Mouse (Mus musculus): ENCODE data around the gene Ddx54.

Ddx54 gene

GRCm38 (mm10) chr5:120582002-120582401, 30.5 kb upstream of the Ddx54 start:
- DNase-seq (ENCODE audit: low read depth) = no peak

- DNase-seq (ENCODE audit: low read depth) = no peak
Observed at GRCm38 (mm10) chr5:120583511-120583910, 29.0 kb upstream of the Ddx54 start.

GRCm38 (mm10) chr5:120584968-120585367, 27.6 kb upstream of the Ddx54 start:
- no peak for DNase-seq (ENCODE audit: low read depth)

- peak; percentile 49 for DNase-seq (ENCODE audit: low read depth)
Observed at GRCm38 (mm10) chr5:120586741-120587615, 25.6 kb upstream of the Ddx54 start.

- DNase-seq (ENCODE audit: low read depth) = no peak
Observed at GRCm38 (mm10) chr5:120587616-120587926, 25.0 kb upstream of the Ddx54 start.

- DNase-seq (ENCODE audit: low read depth) = no peak
Observed at GRCm38 (mm10) chr5:120587940-120588568, 24.5 kb upstream of the Ddx54 start.

GRCm38 (mm10) chr5:120588569-120589094, 23.9 kb upstream of the Ddx54 start, which contains the start of the genes Tpcn1 and Iqcd:
Gene Tpcn1, minus strand, starts transcription at chr5:120588673.
Gene Iqcd, plus strand, starts transcription at chr5:120589016.
- peak; percentile 99 for DNase-seq (ENCODE audit: low read depth)

- peak; percentile 63 for DNase-seq (ENCODE audit: low read depth)
Observed at GRCm38 (mm10) chr5:120590356-120591010, 22.1 kb upstream of the Ddx54 start.

- DNase-seq (ENCODE audit: low read depth) = peak; percentile 42
Observed at GRCm38 (mm10) chr5:120592141-120592540, 20.4 kb upstream of the Ddx54 start.

GRCm38 (mm10) chr5:120594485-120594884, 18.1 kb upstream of the Ddx54 start:
- no peak for DNase-seq (ENCODE audit: low read depth)

GRCm38 (mm10) chr5:120599625-120600024, 12.9 kb upstream of the Ddx54 start:
- DNase-seq (ENCODE audit: low read depth) = no peak

GRCm38 (mm10) chr5:120600946-120601668, 11.4 kb upstream of the Ddx54 start:
- peak; percentile 40 for DNase-seq (ENCODE audit: low read depth)

- no peak for DNase-seq (ENCODE audit: low read depth)
Observed at GRCm38 (mm10) chr5:120602210-120602609, 10.3 kb upstream of the Ddx54 start.

- no peak for DNase-seq (ENCODE audit: low read depth)
Observed at GRCm38 (mm10) chr5:120603515-120603914, 9.0 kb upstream of the Ddx54 start.

- DNase-seq (ENCODE audit: low read depth) = peak; percentile 95
Observed at GRCm38 (mm10) chr5:120604839-120605238, 7.7 kb upstream of the Ddx54 start.

GRCm38 (mm10) chr5:120605241-120605661, 7.3 kb upstream of the Ddx54 start:
- DNase-seq (ENCODE audit: low read depth) = no peak

- DNase-seq (ENCODE audit: low read depth) = peak; percentile 97
Observed at GRCm38 (mm10) chr5:120605688-120606087, 6.9 kb upstream of the Ddx54 start.

GRCm38 (mm10) chr5:120606590-120607200, 5.8 kb upstream of the Ddx54 start:
- DNase-seq (ENCODE audit: low read depth) = no peak

- no peak for DNase-seq (ENCODE audit: low read depth)
Observed at GRCm38 (mm10) chr5:120607335-120607734, 5.2 kb upstream of the Ddx54 start.

GRCm38 (mm10) chr5:120609246-120609775, 3.2 kb upstream of the Ddx54 start:
- DNase-seq (ENCODE audit: low read depth) = no peak

GRCm38 (mm10) chr5:120610906-120611305, 1.6 kb upstream of the Ddx54 start:
- no peak for DNase-seq (ENCODE audit: low read depth)

Measured in NIH3T3 (cell line).